In genomic region chr5:115156933-115157589, GRCm38 (mm10) we compare ENCODE assay signal across 8 mouse cellular contexts. TPM values are rescaled to one million over a fixed set of nuclear protein-coding genes. Genes with fewer than 3 reads are reported as not detected.
A peak's percentile ranks its signal among the peaks of the same experiment; 100 is the strongest.
DNase-seq lines count a peak whose midpoint lies in the region; ATAC-seq and TF ChIP-seq lines count a peak whose summit lies in the region.

No protein-coding gene starts in this region.

- in situ Hi-C loops in ES-E14 (cut with MboI; ENCODE audit: low sequenced_read_pairs in 2 of 2, unreplicated experiment in 2 of 2): no loop called here

- H3K27me3 ChIP-seq in heart, embryonic 12.5 days (replicated peaks): no peaks in the 10 kb centered on the region
- no peaks in the 10 kb centered on the region for H3K27me3 ChIP-seq in embryonic facial prominence, embryonic 14.5 days (replicated peaks; ENCODE audit: control insufficient read depth, insufficient read depth, low read length)
- no peaks in the 10 kb centered on the region for H3K27me3 ChIP-seq in kidney, embryonic 16.5 days (ENCODE audit: insufficient read depth, low read length)

- no peaks in the 10 kb centered on the region for H3K9me3 ChIP-seq in heart, embryonic 12.5 days (replicated peaks)
- H3K9me3 ChIP-seq in ES-E14 (ENCODE audit: control insufficient read depth, insufficient read depth, low read depth, low read length): no peaks in the 10 kb centered on the region
- H3K9me3 ChIP-seq in embryonic facial prominence, embryonic 14.5 days (ENCODE audit: control insufficient read depth, low read length): no peaks in the 10 kb centered on the region
- no peaks in the 10 kb centered on the region for H3K9me3 ChIP-seq in kidney, embryonic 16.5 days (ENCODE audit: low read length)

- peaks cover 53% of the 10 kb centered on the region for H3K4me1 ChIP-seq in heart, embryonic 12.5 days (replicated peaks)
- peaks cover 6 to 18% of the 10 kb centered on the region in 2 experiments for H3K4me1 ChIP-seq in ES-E14 (ENCODE audit: control insufficient read depth in 2 of 2, insufficient read depth in 2 of 2, low read length in 2 of 2, poor library complexity in 1 of 2)
- peaks cover 39% of the 10 kb centered on the region for H3K4me1 ChIP-seq in embryonic facial prominence, embryonic 14.5 days (ENCODE audit: control insufficient read depth, insufficient read depth, low read length)
- peaks cover 70% of the 10 kb centered on the region for H3K4me1 ChIP-seq in kidney, embryonic 16.5 days (ENCODE audit: insufficient read depth, low read length)

- peak overlapping the region; percentile 91 for H3K4me3 ChIP-seq in heart, embryonic 12.5 days
- peak overlapping the region; percentile 87 to 89 for H3K4me3 ChIP-seq in ES-E14 (ENCODE audit: insufficient read depth in 1 of 2, low read depth in 1 of 2, low read length in 2 of 2, poor library complexity in 1 of 2, severe bottlenecking in 1 of 2)
- peak overlapping the region; percentile 95 for H3K4me3 ChIP-seq in embryonic facial prominence, embryonic 14.5 days (ENCODE audit: low read depth, low read length)
- H3K4me3 ChIP-seq in kidney, embryonic 16.5 days (ENCODE audit: low read length): peak overlapping the region; percentile 83

- intact Hi-C loops in heart, postnatal 36 days (cut with DNase I): loop anchor here (2.0 kb wide), 1 partner anchor 22 kb away; the partner anchor contains the start of gene Unc119b
- intact Hi-C loops in left cerebral cortex, postnatal 36 days (cut with DNase I): no loop called here

- peak overlapping the region; percentile 83 for H3K4me2 ChIP-seq in heart, embryonic 12.5 days
- H3K4me2 ChIP-seq in embryonic facial prominence, embryonic 14.5 days (ENCODE audit: low read depth, low read length): peak overlapping the region; percentile 85
- peak overlapping the region; percentile 91 for H3K4me2 ChIP-seq in kidney, embryonic 16.5 days (replicated peaks; ENCODE audit: low read depth, low read length)

- peak overlapping the region; percentile 98 for H3K9ac ChIP-seq in heart, embryonic 12.5 days
- peak overlapping the region; percentile 90 for H3K9ac ChIP-seq in ES-E14 (ENCODE audit: insufficient read depth, low read depth, low read length, poor library complexity, severe bottlenecking)
- H3K9ac ChIP-seq in embryonic facial prominence, embryonic 14.5 days (ENCODE audit: low read depth, low read length): peak overlapping the region; percentile 96
- peak overlapping the region; percentile 96 for H3K9ac ChIP-seq in kidney, embryonic 16.5 days (replicated peaks; ENCODE audit: low read length)

- H3K27ac ChIP-seq in heart, embryonic 12.5 days (ENCODE audit: poor library complexity, severe bottlenecking): peak overlapping the region; percentile 93
- H3K27ac ChIP-seq in ES-E14 (ENCODE audit: insufficient read depth, low read depth, low read length, poor library complexity, severe bottlenecking): peak overlapping the region; percentile 73; the same call in 1 of the 2 replicates
- peak overlapping the region; percentile 97 for H3K27ac ChIP-seq in embryonic facial prominence, embryonic 14.5 days (replicated peaks; ENCODE audit: low read depth, low read length)
- H3K27ac ChIP-seq in kidney, embryonic 16.5 days (ENCODE audit: low read length): peak overlapping the region; percentile 94

- H3K36me3 ChIP-seq in heart, embryonic 12.5 days: 0 out of 2 replicates have a peak, but pooled peaks cover 4% of the 10 kb centered on the region
- H3K36me3 ChIP-seq in ES-E14 (ENCODE audit: control insufficient read depth, insufficient read depth, low read length, poor library complexity, severe bottlenecking): peaks cover 5% of the 10 kb centered on the region; the same call in 1 of the 2 replicates
- H3K36me3 ChIP-seq in embryonic facial prominence, embryonic 14.5 days (ENCODE audit: control insufficient read depth, insufficient read depth, low read length): no peaks in the 10 kb centered on the region
- H3K36me3 ChIP-seq in kidney, embryonic 16.5 days (ENCODE audit: insufficient read depth, low read length): no peaks in the 10 kb centered on the region

- WGBS in heart, embryonic 12.5 days: 2% methylated on average over 26 of the region's 26 CpGs
- under 1% methylated on average over 26 of the region's 26 CpGs for WGBS in embryonic facial prominence, embryonic 14.5 days
- WGBS in kidney, embryonic 16.5 days: under 1% methylated on average over 26 of the region's 26 CpGs

- ATAC-seq in heart, embryonic 12.5 days (ENCODE audit: insufficient number of reproducible peaks, low FRiP score): no peak
- ATAC-seq in embryonic facial prominence, embryonic 14.5 days (ENCODE audit: low read depth): no peak
- no peak for ATAC-seq in kidney, embryonic 16.5 days (ENCODE audit: low FRiP score, low TSS enrichment)

- no peak for DNase-seq in heart, postnatal 36 days
- DNase-seq in ES-E14 (ENCODE audit: low read depth, low spot score): no peak
- no peak for DNase-seq in embryonic facial prominence, embryonic 14.5 days (ENCODE audit: low spot score)
- peak; percentile 51 for DNase-seq in neural tube, embryonic 10.5 days (ENCODE audit: extremely low spot score, low spot score)
- no peak for DNase-seq in layer of hippocampus, postnatal 25 days (ENCODE audit: extremely low spot score in 1 of 2, low spot score in 1 of 2)
- no peak for DNase-seq in left cerebral cortex, postnatal 36 days (ENCODE audit: low spot score in 2 of 2)

TF ChIP-seq in ES-E14, 5 proteins besides CTCF, POLR2A, EP300 and RAD21:
- TF ChIP-seq ZC3H11A (IDR thresholded peaks at IDR 0.05; ENCODE audit: borderline replicate concordance, low read depth, low read length) (no peak), ZNF384 (IDR thresholded peaks at IDR 0.05; ENCODE audit: low read depth, low read length) (peak; percentile 85)

RNA-seq across cellular contexts. Expression of gene Mlec, which starts 0.9 kb away (rescaled TPM):
- polyA plus RNA-seq in heart, embryonic 12.5 days (2016; fragmentation: Nextera tagmentation; extraction: Ambion mirVana): 103 and 105 TPM in 2 replicates
- total RNA-seq in heart, postnatal 36 days (2021): 10 to 100 TPM; 73.4 to 93.0 TPM
- total RNA-seq in ES-E14 (2012; rRNA removed): 191 and 272 TPM in 2 replicates
- 69.8 and 72.9 TPM in 2 replicates for polyA plus RNA-seq in embryonic facial prominence, embryonic 14.5 days (2014; fragmentation: Nextera tagmentation; extraction: Ambion mirVana)
- 85.0 and 86.2 TPM in 2 replicates for polyA plus RNA-seq in kidney, embryonic 16.5 days (2015; fragmentation: Nextera tagmentation; extraction: Ambion mirVana)
- 10 to 100 TPM; 75.6 to 86.5 TPM for total RNA-seq in layer of hippocampus, postnatal 25 days (2021)
- total RNA-seq in left cerebral cortex, postnatal 36 days (2021): 10 to 100 TPM; 68.2 to 91.7 TPM

RNA-seq across cellular contexts. Expression of gene Unc119b, which starts 22.3 kb away (rescaled TPM):
- 22.8 and 23.2 TPM in 2 replicates for polyA plus RNA-seq in heart, embryonic 12.5 days (2016; fragmentation: Nextera tagmentation; extraction: Ambion mirVana)
- total RNA-seq in heart, postnatal 36 days (2021): 10 to 100 TPM; 17.7 to 21.3 TPM
- total RNA-seq in ES-E14 (2012; rRNA removed): 27.1 and 27.5 TPM in 2 replicates
- 32.2 and 35.4 TPM in 2 replicates for polyA plus RNA-seq in embryonic facial prominence, embryonic 14.5 days (2014; fragmentation: Nextera tagmentation; extraction: Ambion mirVana)
- polyA plus RNA-seq in kidney, embryonic 16.5 days (2015; fragmentation: Nextera tagmentation; extraction: Ambion mirVana): 53.5 and 54.8 TPM in 2 replicates
- total RNA-seq in layer of hippocampus, postnatal 25 days (2021): 10 to 100 TPM; 26.8 to 30.9 TPM
- total RNA-seq in left cerebral cortex, postnatal 36 days (2021): 10 to 100 TPM; 25.1 to 29.1 TPM

RNA-seq across cellular contexts. Expression of gene Cabp1, which starts 37.1 kb away (rescaled TPM):
- polyA plus RNA-seq in heart, embryonic 12.5 days (2016; fragmentation: Nextera tagmentation; extraction: Ambion mirVana): 0.34 and 0.54 TPM in 2 replicates
- total RNA-seq in heart, postnatal 36 days (2021): 1 to 10 TPM; 1.8 to 3.2 TPM
- 14.9 and 25.2 TPM in 2 replicates for total RNA-seq in ES-E14 (2012; rRNA removed)
- 2.7 and 3.1 TPM in 2 replicates for polyA plus RNA-seq in embryonic facial prominence, embryonic 14.5 days (2014; fragmentation: Nextera tagmentation; extraction: Ambion mirVana)
- polyA plus RNA-seq in kidney, embryonic 16.5 days (2015; fragmentation: Nextera tagmentation; extraction: Ambion mirVana): 1.3 TPM in 2 replicates
- 100 to 1,000 TPM; 118 to 121 TPM for total RNA-seq in layer of hippocampus, postnatal 25 days (2021)
- 100 to 1,000 TPM; 309 to 312 TPM for total RNA-seq in left cerebral cortex, postnatal 36 days (2021)

RNA-seq across cellular contexts. Expression of gene Acads, which starts 37.9 kb away (rescaled TPM):
- polyA plus RNA-seq in heart, embryonic 12.5 days (2016; fragmentation: Nextera tagmentation; extraction: Ambion mirVana): 114 and 123 TPM in 2 replicates
- 100 to 1,000 TPM; 203 to 239 TPM for total RNA-seq in heart, postnatal 36 days (2021)
- 41.1 and 43.6 TPM in 2 replicates for total RNA-seq in ES-E14 (2012; rRNA removed)
- 28.5 and 28.7 TPM in 2 replicates for polyA plus RNA-seq in embryonic facial prominence, embryonic 14.5 days (2014; fragmentation: Nextera tagmentation; extraction: Ambion mirVana)
- 98.1 and 106 TPM in 2 replicates for polyA plus RNA-seq in kidney, embryonic 16.5 days (2015; fragmentation: Nextera tagmentation; extraction: Ambion mirVana)
- 1 to 10 TPM; 8.0 to 8.1 TPM for total RNA-seq in layer of hippocampus, postnatal 25 days (2021)
- 1 to 10 TPM; 7.5 TPM for total RNA-seq in left cerebral cortex, postnatal 36 days (2021)

RNA-seq across cellular contexts. Expression of gene Gm10401, which starts 59.0 kb away (rescaled TPM):
- 14.1 and 15.7 TPM in 2 replicates for polyA plus RNA-seq in heart, embryonic 12.5 days (2016; fragmentation: Nextera tagmentation; extraction: Ambion mirVana)
- not detected for total RNA-seq in heart, postnatal 36 days (2021)
- 5.8 and 7.7 TPM in 2 replicates for total RNA-seq in ES-E14 (2012; rRNA removed)
- polyA plus RNA-seq in embryonic facial prominence, embryonic 14.5 days (2014; fragmentation: Nextera tagmentation; extraction: Ambion mirVana): 53.2 and 54.0 TPM in 2 replicates
- polyA plus RNA-seq in kidney, embryonic 16.5 days (2015; fragmentation: Nextera tagmentation; extraction: Ambion mirVana): 28.2 and 34.7 TPM in 2 replicates
- not detected for total RNA-seq in layer of hippocampus, postnatal 25 days (2021)
- not detected for total RNA-seq in left cerebral cortex, postnatal 36 days (2021)
